Mouse (Mus musculus): ENCODE measurements around the gene Ccnf. TPM values are rescaled to one million over a fixed set of nuclear protein-coding genes. Genes with fewer than 3 reads are reported as not detected.
A peak's percentile ranks its signal among the peaks of the same experiment; 100 is the strongest.

The Ccnf gene
- 38.1 TPM for polyA plus RNA-seq (2012; fragmentation: generic; extraction: Trizol)
- long read RNA-seq, experiment 1, full-length matches to known transcripts = 26 of 34 reads
- long read RNA-seq, experiment 1, partial matches to known transcripts = 4 of 34 reads
- long read RNA-seq, experiment 1, other reads (novel, unspliced or antisense) = 4 of 34 reads
- long read RNA-seq, experiment 2, full-length matches to known transcripts = 553 of 639 reads
- long read RNA-seq, experiment 2, partial matches to known transcripts = 24 of 639 reads
- long read RNA-seq, experiment 2, other reads (novel, unspliced or antisense) = 62 of 639 reads

DNA sequence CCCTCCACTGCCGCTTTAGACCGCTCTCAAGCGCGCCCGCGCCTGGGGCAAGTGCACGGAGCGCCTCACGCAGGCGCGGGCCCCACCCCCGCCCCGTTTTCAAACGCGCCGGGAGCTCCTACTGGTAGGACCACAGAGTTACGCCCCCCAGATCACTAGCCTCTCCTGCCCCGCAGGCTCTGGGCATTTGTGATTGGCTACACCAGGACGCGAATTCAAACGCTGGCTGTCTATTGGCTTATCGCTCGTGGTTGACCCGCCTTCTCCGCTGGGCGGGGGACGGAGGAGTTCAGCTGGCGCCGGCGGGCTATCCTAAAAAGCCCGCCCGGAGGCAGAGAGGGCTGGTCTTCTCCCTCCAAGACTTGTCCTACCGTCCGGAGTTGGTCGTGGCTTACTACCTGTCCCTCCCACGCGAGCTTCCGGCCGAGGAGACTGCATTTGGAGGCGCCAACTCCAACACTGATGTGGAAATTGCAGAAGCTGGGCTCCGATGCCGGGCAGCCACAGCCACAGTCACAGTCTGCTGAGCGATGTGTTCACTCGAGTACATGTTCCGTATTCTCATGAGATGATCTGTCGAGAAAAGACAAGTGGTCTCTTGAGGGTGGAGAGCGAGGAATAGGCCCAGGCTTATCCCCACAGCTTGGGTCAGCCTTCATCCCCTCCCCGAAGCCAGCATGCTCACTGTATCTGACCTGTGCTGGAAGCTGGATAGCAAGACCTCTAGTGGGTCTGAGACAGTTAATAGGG is at the start of gene Ccnf:
Gene Ccnf (minus strand): TSS at position 165 of the 750 bp plus-strand sequence.
- Histone ChIP-seq H3ac (ENCODE audit: control insufficient read depth, insufficient read length, low read depth) (peak within 1 kb of the TSS; percentile 94), H3K79me2 (ENCODE audit: control insufficient read depth, insufficient read depth) (peaks cover 47% of the 10 kb centered on the region), H3K79me3 (ENCODE audit: low read depth) (peaks cover 36% of the 10 kb centered on the region), H3K27me3 (ENCODE audit: control insufficient read depth, insufficient read depth, insufficient read length) (no peaks in the 10 kb centered on the region), H3K4me3 (ENCODE audit: insufficient read depth, poor library complexity, severe bottlenecking) (peak within 1 kb of the TSS; percentile 83), H3K36me3 (ENCODE audit: control insufficient read depth, insufficient read depth) (peaks cover 29% of the 10 kb centered on the region)
- TF ChIP-seq MYOG (IDR thresholded peaks at IDR 0.05; ENCODE audit: control insufficient read depth, extremely low read depth, insufficient read length) (no peak), CEBPB (IDR thresholded peaks at IDR 0.05; ENCODE audit: low read depth) (no peak)

DNA sequence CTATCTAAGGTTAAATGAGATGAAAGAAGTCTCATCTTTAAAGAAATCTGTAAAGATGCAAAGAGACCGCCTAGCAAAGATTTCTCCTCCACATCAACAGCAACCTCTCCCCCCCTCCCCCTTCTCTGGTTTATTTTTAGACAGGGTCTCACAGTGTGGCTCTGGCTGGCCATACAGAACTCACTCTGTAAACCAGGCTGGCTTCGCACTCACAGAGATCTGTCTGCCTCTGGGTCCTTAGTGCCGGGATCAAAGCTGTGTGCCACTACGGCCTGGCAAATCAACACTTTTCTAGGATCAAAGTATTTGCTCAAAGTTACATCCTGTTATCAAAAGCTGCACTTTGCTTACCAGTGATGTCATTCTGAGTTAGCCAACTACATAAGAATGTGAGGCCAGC is 49.4 kb upstream of the Ccnf start:
- TF ChIP-seq USF1 (IDR thresholded peaks at IDR 0.05; ENCODE audit: low read depth) = no peak
- TF ChIP-seq FOSL1 (IDR thresholded peaks at IDR 0.05; ENCODE audit: insufficient read depth, low read length, poor library complexity, severe bottlenecking) = no peak
- no peak for TF ChIP-seq CTCF (IDR thresholded peaks at IDR 0.05; ENCODE audit: control insufficient read depth, insufficient read depth, insufficient read length)
- TF ChIP-seq MAX (IDR thresholded peaks at IDR 0.05) = no peak
- TF ChIP-seq MYOD1 (IDR thresholded peaks at IDR 0.05; ENCODE audit: control insufficient read depth, insufficient read length, low read depth) = no peak
- no peak for TF ChIP-seq CEBPB (IDR thresholded peaks at IDR 0.05; ENCODE audit: low read depth)
- no peak for TF ChIP-seq MYOG (IDR thresholded peaks at IDR 0.05; ENCODE audit: control insufficient read depth, extremely low read depth, insufficient read length)
- no peaks in the 10 kb centered on the region for H3K79me2 ChIP-seq (ENCODE audit: control insufficient read depth, insufficient read depth)
- H3K79me3 ChIP-seq (ENCODE audit: low read depth) = no peaks in the 10 kb centered on the region
- no peaks in the 10 kb centered on the region for H3K36me3 ChIP-seq (ENCODE audit: control insufficient read depth, insufficient read depth)
- H3K27me3 ChIP-seq (ENCODE audit: control insufficient read depth, insufficient read depth, insufficient read length) = peaks cover 15% of the 10 kb centered on the region
- no peak overlapping the region for H3ac ChIP-seq (ENCODE audit: control insufficient read depth, insufficient read length, low read depth)
- no peak overlapping the region for H3K4me3 ChIP-seq (ENCODE audit: insufficient read depth, poor library complexity, severe bottlenecking)

DNA sequence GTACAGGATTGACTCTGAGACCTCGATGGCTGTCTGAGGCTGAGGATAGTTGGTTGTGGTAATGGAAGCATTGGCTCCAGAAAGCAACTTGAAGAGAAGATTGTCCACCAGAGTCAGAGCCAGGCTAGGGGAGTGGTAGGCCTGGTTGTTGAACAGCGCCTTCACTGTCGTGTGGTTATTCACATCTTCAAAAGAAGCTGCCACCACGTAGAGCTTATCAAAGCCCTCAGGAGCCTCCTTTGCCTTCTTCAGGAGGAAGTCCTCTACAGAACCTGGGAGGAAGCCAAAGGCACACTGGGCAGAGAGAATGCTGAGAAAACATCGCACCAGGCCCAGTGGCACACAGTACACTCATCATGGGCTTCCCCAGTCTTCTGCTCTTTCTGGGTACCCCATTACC is 38.1 kb upstream of the Ccnf start:
- no peaks in the 10 kb centered on the region for H3K36me3 ChIP-seq (ENCODE audit: control insufficient read depth, insufficient read depth)
- no peak overlapping the region for H3ac ChIP-seq (ENCODE audit: control insufficient read depth, insufficient read length, low read depth)
- no peak for TF ChIP-seq FOSL1 (IDR thresholded peaks at IDR 0.05; ENCODE audit: insufficient read depth, low read length, poor library complexity, severe bottlenecking)
- no peak for TF ChIP-seq CTCF (IDR thresholded peaks at IDR 0.05; ENCODE audit: control insufficient read depth, insufficient read depth, insufficient read length)
- no peak for TF ChIP-seq USF1 (IDR thresholded peaks at IDR 0.05; ENCODE audit: low read depth)
- no peak for TF ChIP-seq MYOD1 (IDR thresholded peaks at IDR 0.05; ENCODE audit: control insufficient read depth, insufficient read length, low read depth)
- TF ChIP-seq CEBPB (IDR thresholded peaks at IDR 0.05; ENCODE audit: low read depth) = no peak
- no peak for TF ChIP-seq MAX (IDR thresholded peaks at IDR 0.05)
- TF ChIP-seq MYOG (IDR thresholded peaks at IDR 0.05; ENCODE audit: control insufficient read depth, extremely low read depth, insufficient read length) = no peak
- no peaks in the 10 kb centered on the region for H3K27me3 ChIP-seq (ENCODE audit: control insufficient read depth, insufficient read depth, insufficient read length)
- no peaks in the 10 kb centered on the region for H3K79me3 ChIP-seq (ENCODE audit: low read depth)
- H3K4me3 ChIP-seq (ENCODE audit: insufficient read depth, poor library complexity, severe bottlenecking) = no peak overlapping the region
- no peaks in the 10 kb centered on the region for H3K79me2 ChIP-seq (ENCODE audit: control insufficient read depth, insufficient read depth)

DNA sequence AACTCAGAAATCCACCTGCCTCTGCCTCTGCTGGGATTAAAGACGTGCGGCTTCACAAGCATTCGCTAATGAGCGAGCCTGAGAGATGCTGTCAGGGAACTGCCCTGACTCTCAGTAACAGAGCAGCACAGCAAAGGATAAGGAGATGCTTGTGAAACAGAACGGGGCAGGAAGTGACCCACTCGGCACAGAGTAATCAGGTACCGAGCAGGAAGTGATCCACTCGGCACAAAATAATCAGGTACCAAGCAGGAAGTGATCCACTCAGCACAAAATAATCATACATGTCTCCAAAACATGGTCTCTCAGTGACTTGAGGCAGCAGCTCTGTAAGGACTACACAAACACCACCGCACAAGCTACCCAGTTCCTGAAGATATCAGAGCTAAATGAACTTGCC is 37.2 kb upstream of the Ccnf start:
- no peaks in the 10 kb centered on the region for H3K79me2 ChIP-seq (ENCODE audit: control insufficient read depth, insufficient read depth)
- no peak overlapping the region for H3K4me3 ChIP-seq (ENCODE audit: insufficient read depth, poor library complexity, severe bottlenecking)
- no peak overlapping the region for H3ac ChIP-seq (ENCODE audit: control insufficient read depth, insufficient read length, low read depth)
- H3K79me3 ChIP-seq (ENCODE audit: low read depth) = no peaks in the 10 kb centered on the region
- TF ChIP-seq CEBPB (IDR thresholded peaks at IDR 0.05; ENCODE audit: low read depth) (no peak), MYOD1 (IDR thresholded peaks at IDR 0.05; ENCODE audit: control insufficient read depth, insufficient read length, low read depth) (no peak), USF1 (IDR thresholded peaks at IDR 0.05; ENCODE audit: low read depth) (no peak), CTCF (IDR thresholded peaks at IDR 0.05; ENCODE audit: control insufficient read depth, insufficient read depth, insufficient read length) (no peak), FOSL1 (IDR thresholded peaks at IDR 0.05; ENCODE audit: insufficient read depth, low read length, poor library complexity, severe bottlenecking) (no peak), MYOG (IDR thresholded peaks at IDR 0.05; ENCODE audit: control insufficient read depth, extremely low read depth, insufficient read length) (no peak), MAX (IDR thresholded peaks at IDR 0.05) (no peak)
- no peaks in the 10 kb centered on the region for H3K36me3 ChIP-seq (ENCODE audit: control insufficient read depth, insufficient read depth)
- no peaks in the 10 kb centered on the region for H3K27me3 ChIP-seq (ENCODE audit: control insufficient read depth, insufficient read depth, insufficient read length)

DNA sequence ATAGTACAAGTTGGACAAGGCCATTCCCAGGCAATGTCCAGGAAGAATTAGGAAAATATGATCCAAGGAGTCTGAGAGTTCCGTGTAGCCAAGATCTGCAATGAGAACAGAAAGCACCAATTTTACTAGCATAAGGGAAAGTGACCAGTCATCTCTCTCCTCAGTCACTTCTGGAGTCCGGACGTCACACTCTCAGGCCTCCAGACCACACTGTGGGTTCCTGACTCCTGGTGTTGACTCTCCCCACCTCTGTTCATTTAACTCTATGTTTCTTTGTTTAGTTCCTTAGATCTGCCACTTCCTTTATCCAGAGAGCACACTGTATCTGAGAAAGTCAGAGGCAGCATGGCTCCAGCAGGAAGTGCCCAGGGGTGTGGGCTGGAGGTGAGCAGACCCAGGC is 34.4 kb upstream of the Ccnf start:
- Histone ChIP-seq H3K4me3 (ENCODE audit: insufficient read depth, poor library complexity, severe bottlenecking) (no peak overlapping the region), H3ac (ENCODE audit: control insufficient read depth, insufficient read length, low read depth) (no peak overlapping the region), H3K36me3 (ENCODE audit: control insufficient read depth, insufficient read depth) (no peaks in the 10 kb centered on the region), H3K79me2 (ENCODE audit: control insufficient read depth, insufficient read depth) (no peaks in the 10 kb centered on the region), H3K27me3 (ENCODE audit: control insufficient read depth, insufficient read depth, insufficient read length) (no peaks in the 10 kb centered on the region), H3K79me3 (ENCODE audit: low read depth) (no peaks in the 10 kb centered on the region)
- TF ChIP-seq MYOG (IDR thresholded peaks at IDR 0.05; ENCODE audit: control insufficient read depth, extremely low read depth, insufficient read length) = no peak
